Mouse (Mus musculus): Measurements from ENCODE around the gene Rras.

Gene Rras

DNA sequence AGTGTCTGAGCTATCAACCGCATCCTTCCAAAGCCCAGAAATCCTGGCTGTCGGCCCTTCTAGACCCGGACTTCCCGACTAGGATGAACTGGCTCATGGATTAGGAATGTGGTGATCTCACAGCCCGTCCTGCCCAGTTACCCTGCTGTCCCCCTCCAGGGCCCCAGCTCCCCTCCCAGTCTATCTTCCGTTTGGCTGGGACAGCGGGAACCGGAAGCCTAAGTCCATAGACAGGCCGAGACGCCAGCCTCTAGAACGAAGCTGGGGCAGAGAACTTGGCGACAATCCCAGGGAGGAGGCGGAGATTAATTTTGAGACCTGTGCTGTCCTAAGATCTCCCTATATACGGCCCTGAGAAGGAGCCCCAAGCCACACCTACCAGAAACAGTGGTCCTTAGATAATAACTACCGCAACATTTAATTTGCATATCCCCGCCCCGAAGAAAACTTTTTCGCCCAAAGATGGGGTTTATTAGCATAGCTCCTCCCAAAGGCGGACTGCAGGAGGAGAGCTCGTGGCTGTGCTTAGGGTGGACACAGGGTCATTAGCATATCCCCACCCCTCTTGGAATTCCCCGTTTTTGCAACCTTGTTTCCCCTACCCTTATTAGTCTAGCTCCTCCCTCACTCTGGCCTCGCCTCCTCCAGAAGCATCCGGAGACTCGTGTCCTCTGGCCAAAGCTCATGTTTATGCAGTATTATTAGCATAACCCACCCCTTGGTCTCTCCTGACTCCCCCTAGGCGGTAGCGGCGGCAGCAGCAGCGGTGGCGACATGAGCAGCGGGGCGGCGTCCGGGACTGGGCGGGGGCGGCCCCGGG is at the start of gene Rras:
Gene Rras, plus strand, starts transcription at position 720 of the 820 bp plus-strand sequence.
- peak; percentile 100 for DNase-seq (ENCODE audit: low read depth, low spot score)

DNA sequence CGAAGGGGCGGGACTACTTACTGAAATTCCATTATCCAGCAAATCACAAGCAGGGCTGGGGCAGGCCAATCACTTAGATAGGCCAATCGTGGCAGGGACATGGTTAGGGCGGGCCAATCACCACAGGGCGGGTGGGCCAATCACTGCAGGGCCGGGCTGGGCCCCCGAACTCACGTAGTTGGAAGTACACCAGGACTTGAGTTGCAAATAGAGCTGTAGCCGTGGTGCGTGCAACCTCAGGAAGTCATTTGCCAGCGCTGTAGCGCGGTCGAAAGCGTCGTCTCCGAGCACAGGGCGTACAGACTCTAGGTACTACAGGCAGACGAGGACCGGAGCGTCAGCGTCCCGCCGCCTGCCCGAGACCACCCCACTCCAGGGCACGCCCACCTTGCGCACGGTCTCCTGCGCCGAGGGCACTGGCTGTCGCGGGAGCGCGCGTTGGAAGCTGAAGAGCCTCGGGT is 47.5 kb upstream of the Rras start:
- DNase-seq (ENCODE audit: low read depth, low spot score) = no peak

DNA sequence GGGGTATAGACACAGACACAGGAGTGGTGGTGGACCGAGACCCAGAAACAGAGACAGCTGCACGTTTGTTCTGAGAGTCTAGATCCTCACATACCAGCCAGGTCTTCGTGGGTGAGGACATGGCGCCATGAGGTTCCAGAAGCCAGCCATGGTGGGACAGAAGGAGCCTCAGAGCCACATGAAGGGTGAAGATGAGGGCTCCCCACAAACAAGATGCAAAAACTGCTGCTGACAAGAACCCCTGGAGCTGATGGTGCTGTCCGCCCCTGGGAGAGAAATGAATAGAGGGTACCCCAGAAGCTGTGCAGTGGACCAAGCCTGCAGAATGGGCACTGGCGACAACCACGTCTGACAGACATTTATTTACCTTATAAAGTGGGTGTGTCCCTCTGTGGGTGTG is 46.6 kb upstream of the Rras start:
- no peak for DNase-seq (ENCODE audit: low read depth, low spot score)

DNA sequence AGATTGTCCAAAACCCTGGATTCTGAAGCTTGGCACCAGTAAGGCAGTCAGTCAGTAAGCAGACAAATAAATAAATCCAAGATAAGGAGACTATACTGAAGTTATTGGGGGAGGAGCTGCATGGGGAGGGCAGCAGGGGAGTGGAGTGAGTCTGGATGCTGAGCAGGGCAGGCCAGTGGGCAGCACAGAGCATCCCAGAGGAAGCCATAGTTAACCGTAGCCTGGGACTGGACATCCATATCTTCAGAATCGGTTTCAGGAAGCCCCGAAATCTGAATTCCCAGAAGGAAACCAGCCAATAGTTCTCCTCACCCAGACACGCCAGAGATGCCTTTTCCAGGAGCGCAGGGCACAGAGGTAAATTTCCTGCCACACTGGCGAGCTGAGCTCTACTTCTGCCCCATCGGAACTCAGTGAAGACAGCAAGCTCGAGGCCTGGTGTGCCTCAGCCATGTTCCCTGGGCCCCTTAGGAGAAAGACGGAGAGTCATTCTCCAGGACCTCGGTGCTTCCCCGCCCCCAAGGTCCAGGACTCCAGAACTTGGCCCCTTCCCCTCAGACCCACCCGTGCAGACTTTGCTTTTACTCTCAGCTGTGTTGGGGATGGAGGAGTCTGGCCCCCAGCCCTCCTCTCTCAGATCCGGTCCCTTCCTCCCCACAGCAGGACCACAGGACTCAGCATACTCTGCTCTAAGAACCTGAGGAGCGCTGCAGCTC is 44.2 kb upstream of the Rras start:
- DNase-seq (ENCODE audit: low read depth, low spot score) = peak; percentile 5

DNA sequence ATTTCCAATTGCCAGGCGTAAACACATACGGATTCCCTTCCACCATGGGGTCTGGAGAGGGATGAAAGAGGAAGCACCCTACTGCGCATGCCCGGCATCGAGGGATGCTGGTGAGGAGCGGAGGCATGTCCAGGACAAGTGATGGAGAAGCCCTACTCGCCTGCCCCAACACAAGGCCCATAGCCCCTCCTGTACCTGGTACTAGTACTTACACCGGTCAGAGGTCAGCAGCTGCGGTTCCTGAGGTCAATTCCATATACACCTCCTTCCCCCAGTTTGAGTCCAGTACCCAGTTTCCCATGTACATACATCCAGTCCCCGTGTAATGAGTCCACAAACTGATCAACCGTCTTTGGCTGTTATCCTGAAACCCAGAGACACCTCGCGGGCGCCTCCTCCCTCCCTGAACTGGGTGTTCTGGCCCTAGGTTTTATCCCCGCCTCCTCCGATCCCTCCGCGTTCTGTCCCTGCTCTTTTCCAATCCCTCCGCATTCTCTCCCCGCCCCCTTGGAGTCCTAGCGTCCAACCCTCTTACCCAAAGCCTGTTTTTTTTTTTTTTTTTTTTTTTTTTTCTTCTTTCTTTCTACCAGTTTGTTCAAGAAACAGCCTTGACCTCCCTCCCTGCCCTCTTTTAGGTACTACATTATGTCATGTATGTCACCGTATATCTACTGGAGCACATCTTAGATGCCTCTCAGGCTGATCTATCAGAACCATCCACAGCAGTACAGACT is 43.2 kb upstream of the Rras start, which contains the start of gene Cpt1c:
Gene Cpt1c, minus strand, starts transcription at position 469 of the 734 bp plus-strand sequence.
- DNase-seq (ENCODE audit: low read depth, low spot score) = peak; percentile 81

DNA sequence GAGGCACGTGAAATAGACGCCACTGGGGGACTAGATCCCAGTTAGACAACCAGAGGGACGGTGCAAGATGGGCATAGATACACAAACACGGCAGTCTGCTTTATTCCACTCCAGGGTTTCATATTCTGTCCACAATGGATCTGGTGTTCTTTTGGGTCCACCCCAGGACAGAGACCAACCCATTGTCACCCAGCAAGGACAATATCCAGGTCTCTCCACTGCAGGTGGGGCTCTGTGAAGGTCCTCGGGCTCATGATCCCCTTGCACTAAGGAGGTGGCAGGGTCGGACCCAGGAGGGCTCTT is 42.7 kb upstream of the Rras start:
- DNase-seq (ENCODE audit: low read depth, low spot score) = no peak

DNA sequence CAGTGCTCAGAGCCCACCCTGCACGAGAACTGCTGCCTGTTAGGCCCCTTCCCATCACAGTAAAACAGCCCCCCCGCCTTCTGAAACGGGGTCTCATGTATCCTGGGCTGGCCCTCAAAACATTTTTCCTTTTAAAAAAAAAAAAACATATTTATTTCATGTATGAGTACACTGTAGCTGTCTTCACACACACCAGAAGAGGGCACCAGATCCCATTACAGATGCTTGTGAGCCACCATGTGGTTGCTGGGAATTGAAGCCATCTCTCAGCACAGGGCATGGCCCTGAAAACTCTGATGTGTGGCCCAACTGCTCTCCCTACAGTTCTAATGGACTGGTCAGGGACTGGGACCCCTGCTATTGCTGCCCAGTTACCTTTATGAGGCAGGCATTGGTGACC is 39.5 kb upstream of the Rras start:
- no peak for DNase-seq (ENCODE audit: low read depth, low spot score)

DNA sequence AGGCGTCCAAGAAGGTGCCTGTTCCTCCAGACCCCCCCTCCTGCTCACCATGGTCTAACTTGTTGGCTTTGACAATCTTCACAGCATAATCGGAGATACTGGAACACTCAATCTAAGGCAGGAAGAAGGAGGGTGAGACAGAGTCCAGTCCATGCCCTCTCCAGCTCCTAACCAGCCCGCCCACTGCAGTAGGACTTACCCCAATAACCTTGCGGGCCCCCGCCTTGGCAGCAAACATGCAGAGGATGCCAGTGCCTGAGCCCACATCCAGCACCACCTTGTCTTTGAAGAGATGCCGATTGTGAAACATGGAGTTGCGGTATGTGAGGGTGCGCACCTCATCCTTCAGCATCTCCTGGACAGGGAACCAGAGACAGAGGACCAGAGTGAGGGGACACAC is 36.2 kb upstream of the Rras start:
- DNase-seq (ENCODE audit: low read depth, low spot score) = no peak

DNA sequence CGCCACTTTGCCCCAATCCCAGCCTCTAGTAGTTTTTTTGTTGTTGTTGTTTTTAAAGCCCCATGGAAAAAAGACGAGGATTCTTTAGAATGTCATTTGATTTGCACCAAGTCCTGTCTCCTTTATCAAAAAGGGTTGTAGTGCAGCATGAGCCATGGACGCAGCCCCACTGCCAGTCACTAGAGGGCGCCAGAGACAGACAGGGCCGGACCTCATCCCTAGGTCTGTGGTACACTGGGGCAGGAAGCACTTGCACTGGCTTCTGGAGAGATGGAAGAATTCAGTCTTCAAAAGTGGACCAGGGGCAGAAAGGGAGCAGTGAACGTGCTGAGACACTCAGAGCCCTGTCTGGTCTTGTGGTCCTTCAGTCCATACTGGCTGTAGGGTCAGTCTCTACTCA is 34.7 kb upstream of the Rras start:
- DNase-seq (ENCODE audit: low read depth, low spot score) = peak; percentile 89

DNA sequence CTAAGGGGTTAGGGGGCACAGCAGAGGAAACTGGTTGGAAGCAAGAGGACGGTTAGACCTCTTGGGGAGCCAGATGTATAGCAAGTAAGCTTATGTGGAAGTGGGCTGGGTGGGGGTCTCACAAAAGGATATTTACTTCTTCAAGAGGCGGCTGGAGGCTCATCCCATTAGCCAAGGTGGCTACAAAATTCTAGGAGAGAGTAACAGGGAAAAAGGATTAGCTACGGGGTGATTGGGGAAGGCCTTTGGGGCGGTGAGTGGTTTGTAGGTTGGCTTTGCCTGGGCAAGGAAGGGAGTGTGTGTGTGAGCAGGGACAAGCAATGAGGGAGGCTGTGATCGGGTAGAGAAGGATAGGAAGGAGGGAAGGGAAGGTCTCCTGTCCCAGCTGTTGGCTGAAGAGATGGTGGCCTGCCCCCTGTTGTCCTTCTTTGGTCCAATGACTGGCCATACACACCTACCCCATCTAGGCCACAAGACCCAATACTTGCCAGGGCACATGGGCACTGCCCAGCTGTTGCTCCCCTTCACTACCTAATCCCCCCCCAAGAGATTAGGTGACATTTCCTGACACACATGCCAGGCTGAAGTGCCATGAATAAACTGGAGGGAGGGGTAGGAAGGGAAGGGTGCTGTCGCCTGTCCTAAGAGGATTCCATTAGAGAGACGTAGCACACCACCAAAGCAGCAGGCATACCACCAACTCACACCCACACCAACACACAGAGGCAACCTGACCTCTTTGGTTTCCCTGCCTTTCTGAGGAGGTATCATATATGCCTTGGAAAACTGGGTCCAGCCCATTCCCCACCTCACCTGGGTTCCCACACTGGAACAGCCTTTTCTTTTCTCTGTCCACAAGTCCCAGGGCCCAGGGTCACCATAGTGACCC is 33.6 kb upstream of the Rras start:
- DNase-seq (ENCODE audit: low read depth, low spot score) = no peak

DNA sequence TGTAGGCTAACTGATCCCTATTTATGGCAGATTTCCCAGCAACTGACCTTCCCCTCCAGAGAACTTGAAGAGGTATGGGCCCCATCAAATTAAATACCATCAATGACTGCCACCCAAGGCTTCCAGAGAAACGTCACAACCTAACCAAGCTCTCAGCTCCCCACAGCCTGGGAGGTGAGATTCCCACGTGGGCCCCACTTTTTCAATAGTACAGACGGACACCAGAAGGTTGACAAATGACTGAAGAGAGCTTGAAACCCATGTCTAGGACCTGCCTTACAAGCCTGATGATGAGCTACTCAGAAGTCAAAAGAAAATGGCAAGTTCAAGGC is 33.0 kb upstream of the Rras start:
- DNase-seq (ENCODE audit: low read depth, low spot score) = no peak

DNA sequence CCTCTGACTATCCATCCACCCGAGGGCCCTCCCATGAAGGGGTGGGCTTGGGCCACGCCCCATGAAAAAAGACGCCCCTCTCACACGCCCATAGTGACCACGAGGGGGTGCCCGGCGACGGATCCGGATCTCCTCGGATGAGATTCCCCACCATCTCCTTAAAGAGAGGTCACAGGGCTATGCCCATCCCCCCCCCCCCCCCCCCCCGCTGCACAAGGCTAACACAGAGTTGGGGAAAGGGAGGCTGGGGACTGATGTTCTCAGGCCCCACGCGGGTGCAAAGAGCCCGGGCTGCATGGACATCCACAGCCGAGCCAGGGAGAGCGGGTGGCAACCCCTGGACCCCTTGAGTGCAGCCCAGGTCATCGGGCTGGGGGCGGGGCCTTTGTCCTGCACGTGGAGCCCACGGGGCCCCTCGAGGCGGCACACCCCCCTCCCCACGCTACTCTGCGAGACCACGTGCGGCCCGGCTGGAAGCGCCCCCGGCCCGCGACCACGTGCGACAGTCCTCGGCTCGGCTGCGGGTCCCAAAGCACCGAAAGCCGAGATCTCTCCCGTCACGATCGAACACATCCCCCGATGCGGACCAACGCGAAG is 32.1 kb upstream of the Rras start:
- peak; percentile 72 for DNase-seq (ENCODE audit: low read depth, low spot score)

DNA sequence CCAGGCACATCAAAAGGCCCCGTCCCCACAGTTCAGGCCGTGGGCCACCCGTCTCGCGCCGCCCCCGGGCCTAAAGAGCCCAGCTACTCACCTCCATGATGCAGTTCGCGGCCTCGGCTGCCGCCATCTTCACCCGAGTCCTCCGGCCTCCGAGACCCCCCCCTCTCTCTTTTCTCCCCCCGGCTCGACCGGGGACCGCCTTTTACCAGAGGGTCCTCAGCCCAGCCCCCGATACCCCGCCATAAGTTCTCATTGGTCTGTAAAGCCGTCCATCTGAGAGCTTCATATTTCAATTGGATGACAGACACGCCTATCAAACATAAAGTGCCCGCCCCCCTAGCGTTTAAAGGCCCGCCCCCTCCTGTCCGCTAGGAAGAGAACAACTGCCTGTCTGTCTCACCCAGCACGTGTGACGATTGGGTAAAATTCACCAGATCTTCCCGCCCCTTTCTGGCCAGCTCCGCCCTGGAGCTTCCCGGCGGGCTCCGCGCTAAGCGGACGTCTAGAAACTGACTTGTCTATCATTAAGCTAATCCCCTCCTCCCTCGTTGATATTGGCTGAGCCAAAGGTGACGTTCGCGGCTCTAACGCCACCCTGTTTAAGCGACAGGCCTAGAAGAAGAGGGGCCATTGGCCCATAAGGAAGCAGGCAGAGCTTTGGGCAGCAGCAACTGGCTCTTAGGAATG is 31.4 kb upstream of the Rras start, which contains the start of gene Prmt1:
Gene Prmt1, minus strand, starts transcription at position 377 of the 687 bp plus-strand sequence.
- peak; percentile 99 for DNase-seq (ENCODE audit: low read depth, low spot score)

DNA sequence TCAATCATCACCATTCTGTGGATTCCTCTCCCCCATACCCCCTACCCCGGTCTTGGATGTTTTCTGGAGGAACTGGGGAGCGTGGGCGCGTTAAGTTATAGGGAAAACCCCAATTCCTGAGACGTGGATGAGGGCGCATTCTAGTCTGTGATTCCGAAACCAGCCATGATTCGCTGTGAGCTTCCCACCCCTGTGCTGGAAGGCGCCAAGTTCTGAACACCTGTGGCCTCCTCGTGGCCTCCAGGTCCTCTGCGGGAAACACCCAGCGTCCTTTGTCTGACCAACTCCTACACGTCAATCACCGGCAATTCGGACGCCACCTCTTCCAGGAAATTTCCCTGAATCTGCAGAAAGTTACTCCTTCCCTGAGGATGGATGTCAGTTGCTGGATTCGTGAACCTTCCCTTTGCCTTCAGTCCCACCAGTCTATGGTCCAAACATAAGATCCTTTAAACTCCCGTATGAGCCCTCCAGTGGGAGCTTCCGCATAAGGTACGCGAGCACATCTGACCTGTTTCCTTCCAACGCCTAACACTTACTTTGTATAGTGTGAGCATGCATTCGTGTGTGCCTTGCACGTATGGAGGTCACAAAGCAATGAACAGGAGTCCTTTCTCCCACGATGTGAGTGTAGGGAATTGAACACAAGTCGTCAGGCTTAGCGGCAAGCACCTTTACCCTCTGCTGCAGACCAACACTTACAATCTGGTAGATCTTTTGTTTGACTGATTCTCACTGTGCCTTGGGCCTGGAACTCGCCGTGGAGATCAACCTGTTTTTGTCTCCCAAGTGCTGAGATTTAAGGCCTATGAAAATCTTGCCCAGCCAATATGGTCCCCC is 30.7 kb upstream of the Rras start:
- no peak for DNase-seq (ENCODE audit: low read depth, low spot score)

DNA sequence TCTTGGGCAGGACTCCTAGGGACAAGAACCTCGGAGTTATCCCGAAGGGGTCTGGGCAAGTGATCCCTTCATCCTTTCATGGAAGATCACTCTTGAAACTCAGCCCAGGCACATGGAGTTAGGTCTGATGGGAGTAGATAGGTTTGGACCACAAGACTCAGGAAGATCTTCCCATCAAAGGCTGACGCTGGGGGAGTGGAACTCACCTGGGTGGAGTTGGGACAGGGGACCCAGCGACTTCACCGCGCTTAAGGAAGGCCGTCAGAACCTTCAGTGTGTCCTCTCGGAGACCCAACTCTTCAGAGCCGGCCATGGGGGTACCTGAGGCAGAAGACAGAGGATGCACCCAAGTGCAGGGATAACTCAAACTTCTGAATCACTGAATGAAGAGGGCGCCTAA is 21.1 kb upstream of the Rras start:
- DNase-seq (ENCODE audit: low read depth, low spot score) = no peak

DNA sequence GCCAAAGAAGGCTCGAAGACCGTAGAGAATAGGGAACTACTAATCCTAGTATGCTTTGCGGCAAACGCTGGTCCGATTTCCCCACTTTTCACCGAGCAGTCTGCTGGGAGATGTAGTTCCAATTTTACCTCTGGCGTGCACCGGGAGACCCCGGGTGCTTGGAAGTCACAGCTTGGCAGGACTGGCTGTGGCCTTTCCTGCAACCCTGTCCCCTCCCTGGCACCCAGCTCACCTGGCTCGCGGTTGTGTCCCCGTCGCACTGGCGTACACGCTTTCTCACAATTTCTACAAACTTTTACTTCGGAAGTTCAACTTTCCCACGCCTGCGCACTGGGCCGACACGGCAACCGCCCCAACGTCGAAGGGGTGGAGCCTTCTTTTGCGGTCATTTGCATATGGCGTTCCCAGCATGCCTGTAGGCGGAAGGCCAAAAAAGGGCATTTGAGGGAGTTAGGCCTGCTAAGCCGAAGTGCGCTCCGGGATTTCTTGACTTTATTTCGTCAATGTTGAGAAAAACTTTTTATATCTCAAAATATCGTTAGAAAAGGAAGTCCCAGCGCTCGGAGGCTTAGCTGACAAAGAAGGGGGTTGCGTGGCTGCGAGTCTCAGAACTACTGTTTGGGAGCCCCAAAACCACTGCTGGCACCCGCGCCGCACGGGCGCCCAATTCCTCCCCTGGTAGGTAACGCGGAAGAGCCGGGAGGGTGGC is 20.4 kb upstream of the Rras start, which contains the start of gene Irf3:
Gene Irf3, plus strand, starts transcription at position 418 of the 709 bp plus-strand sequence.
- DNase-seq (ENCODE audit: low read depth, low spot score) = peak; percentile 97

DNA sequence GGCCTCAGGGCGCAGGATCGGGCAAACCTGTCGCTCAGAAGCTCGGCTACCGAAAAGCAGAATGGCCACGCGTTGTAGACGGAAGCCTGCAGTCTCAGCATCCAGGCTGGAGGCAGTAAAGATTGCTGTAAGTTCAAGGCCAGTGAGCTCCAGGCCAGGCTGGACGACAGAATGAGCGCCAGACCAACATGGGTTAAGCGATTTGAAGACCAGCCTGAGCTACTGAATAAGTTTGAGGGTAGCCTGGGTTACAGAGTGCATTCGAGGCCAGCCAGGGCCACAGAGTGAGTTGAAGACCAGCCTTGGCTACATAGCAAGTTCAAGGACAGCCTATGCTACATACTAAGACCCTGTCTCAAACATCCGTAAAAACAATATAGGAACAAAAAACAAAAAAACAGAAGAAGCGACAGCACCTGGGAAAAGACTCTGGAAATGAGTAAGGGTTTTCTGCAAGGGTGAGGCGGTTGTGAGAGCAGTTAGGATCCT is 19.8 kb upstream of the Rras start:
- no peak for DNase-seq (ENCODE audit: low read depth, low spot score)

DNA sequence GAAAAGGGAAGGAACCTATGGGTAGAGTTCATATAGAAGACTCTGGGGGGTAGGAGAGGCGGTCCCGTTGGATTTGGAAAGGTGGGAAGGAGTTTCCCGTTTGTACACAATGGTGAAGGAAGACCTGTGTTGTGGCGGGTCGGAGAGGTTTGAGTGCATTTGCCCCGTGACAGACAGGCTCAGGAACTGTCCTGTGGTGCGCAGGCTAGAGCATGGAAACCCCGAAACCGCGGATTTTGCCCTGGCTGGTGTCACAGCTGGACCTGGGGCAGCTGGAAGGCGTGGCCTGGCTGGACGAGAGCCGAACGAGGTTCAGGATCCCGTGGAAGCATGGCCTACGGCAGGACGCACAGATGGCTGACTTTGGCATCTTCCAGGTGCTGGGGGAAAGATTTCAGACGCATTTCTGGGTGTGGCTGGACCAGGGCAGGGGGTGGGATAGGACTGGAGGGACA is 19.2 kb upstream of the Rras start, which contains the start of gene Bcl2l12:
Gene Bcl2l12, minus strand, starts transcription at position 212 of the 455 bp plus-strand sequence.
- DNase-seq (ENCODE audit: low read depth, low spot score) = peak; percentile 84

Measured in 3T3-L1 (cell line).